Mouse (Mus musculus) megakaryocyte-erythroid progenitor cell, adult 5 weeks (primary cell): ENCODE results near the gene Edf1. TPM values are rescaled to one million over a fixed set of nuclear protein-coding genes. Genes with fewer than 3 reads are reported as not detected.

Experiments used
- polyA plus RNA-seq: library from polyadenylated mRNA; stranded (reverse); fragments of >175 nt; gene quantifications from 2 replicates; pipeline ENCODE4 v1.2.3, GENCODE M21; 2012

Gene Edf1
- polyA plus RNA-seq, result 607 and 733 TPM in 2 replicates

GRCm38 (mm10) chr2:25557221-25557963, at the start of gene Edf1:
Gene Edf1, plus strand, starts transcription at chr2:25557847.

DNA sequence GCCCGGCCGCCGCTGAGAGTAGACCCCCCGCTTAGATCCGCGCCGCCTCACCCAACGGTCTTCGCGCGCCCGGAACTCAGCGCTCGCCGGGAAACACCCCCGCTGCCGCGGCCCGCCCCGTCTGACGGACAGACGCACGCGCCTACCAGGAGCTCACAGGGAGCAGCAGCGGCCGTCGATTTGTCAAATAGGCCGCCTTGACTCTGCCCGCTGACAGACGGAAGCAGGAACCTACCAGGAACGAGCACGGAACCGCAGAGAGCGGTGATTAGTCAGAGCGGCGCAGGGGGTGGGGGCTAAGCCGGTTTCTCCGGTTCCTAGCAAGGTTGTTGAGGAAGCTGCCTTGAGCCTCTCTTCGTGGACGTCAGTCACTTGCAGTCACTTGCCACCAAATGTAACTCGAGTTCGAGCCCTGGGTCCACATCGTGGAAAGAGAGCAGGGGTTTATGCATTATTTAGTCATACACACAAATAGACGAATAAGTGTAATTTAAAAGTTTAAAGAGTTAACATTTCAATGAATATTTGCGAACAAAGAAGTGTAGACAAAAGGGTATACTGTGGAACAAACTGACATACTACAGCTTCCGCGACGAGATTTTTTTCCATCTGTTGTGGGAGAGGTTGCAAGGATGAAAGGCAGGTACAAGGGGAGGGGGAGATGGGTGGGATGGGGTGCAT, 10.7 kb upstream of the Edf1 start, which contains the start of gene Traf2:
Gene Traf2 (minus strand): TSS at position 130 of the 681 bp plus-strand sequence.

DNA sequence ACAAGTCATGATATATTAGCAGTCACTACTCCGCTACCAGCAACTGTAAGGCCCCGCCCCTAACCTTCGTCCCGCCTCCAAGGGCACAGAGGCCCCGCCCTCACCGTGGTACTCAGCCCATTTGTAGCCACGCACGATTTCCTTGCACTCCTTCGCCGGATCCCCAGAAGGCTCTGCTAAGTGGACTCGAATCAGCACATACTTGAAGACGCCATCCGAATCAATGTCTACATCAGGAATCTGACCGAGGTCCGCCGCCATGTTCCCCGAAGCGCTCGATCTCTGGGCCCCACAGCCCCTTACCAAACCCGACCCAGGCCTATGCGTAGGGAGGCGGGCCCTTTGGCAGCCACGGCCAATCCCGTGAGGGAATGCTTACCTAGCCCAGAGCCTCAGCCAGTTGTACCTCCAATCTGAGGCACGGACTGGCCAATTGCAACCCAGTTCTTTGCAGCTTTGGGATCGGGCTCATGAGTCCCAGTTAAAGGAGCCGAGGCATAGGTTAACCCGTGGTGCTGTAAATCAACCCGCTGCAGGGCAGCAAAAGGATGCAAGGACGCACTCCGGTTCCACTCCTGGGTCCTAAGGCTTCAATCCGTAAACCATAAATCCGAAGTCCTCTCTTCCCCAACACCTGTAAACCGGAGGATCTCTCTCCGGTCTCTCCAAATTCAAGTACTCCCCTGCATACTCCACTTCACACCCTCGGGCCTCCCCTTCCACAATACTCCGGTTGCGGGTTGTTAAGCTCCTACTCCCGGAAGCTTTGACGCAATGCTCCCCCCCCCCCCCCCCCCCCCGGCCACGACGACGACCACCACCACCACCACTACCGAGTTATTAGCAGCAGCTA, 17.2 kb downstream of the Edf1 start, which contains the start of the genes Mamdc4 and Phpt1:
Gene Mamdc4 (minus strand): TSS at position 267 of the 853 bp plus-strand sequence.
Gene Phpt1 (minus strand): TSS at position 646 of the 853 bp plus-strand sequence.

DNA sequence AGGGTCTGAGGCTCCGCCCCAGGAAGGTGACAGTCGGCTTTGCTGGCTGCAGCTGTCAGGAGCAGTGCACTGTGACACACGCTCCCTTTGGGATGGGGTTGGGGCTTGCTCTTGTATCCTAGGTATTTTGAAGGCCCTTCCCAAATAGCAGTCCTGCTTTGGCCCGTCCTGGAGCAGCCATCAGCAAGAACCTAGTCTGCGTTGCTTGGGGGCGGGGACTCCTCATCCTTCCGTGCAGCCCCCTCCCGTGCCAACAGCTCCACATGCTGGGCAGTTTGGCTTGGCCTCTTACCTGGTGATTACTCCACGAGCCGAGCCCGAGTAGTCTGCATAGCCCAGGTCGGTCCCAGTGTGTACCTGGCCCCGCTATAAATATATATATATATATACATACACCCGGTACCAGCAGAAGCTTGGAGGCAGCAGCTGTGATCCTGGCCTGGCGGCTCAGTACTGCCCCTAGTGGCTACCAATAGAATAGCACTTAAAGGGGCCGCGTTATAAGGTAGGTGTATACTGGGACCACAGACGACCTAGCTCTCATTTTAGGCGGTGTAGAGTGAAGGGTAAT, 23.7 kb downstream of the Edf1 start, which contains the start of gene Ajm1:
Gene Ajm1 (minus strand): TSS at position 464 of the 571 bp plus-strand sequence.

GRCm38 (mm10) chr2:25607761-25608622, 50.3 kb downstream of the Edf1 start, which contains the start of gene Rabl6:
Gene Rabl6, minus strand, starts transcription at chr2:25608521.

Other genes starting within 250 kb of the Edf1 start
- 0.01 and 0.02 TPM in 2 replicates for gene Grin1, start 238.7 kb upstream of the Edf1 start, polyA plus RNA-seq
- gene Man1b1, start 225.5 kb upstream of the Edf1 start, polyA plus RNA-seq, result 27.2 and 28.1 TPM in 2 replicates
- 6.3 and 7.2 TPM in 2 replicates for gene Dpp7, start 201.5 kb upstream of the Edf1 start, polyA plus RNA-seq
- 16.7 and 24.2 TPM in 2 replicates for gene Uap1l1, start 192.2 kb upstream of the Edf1 start, polyA plus RNA-seq
- 35.8 and 46.8 TPM in 2 replicates for gene Sapcd2, start 185.5 kb upstream of the Edf1 start, polyA plus RNA-seq
- 0.09 and 0.39 TPM in 2 replicates for gene Entpd2, start 162.0 kb upstream of the Edf1 start, polyA plus RNA-seq
- gene Npdc1, start 158.5 kb upstream of the Edf1 start, polyA plus RNA-seq, result 2.3 and 6.0 TPM in 2 replicates
- gene Fut7, start 134.6 kb upstream of the Edf1 start, polyA plus RNA-seq, result 19.2 and 28.1 TPM in 2 replicates
- 58.0 and 85.3 TPM in 2 replicates for gene Abca2, start 129.1 kb upstream of the Edf1 start, polyA plus RNA-seq
- 0.61 TPM in 1 of 2 replicates, not detected in the other for gene Clic3, start 101.0 kb upstream of the Edf1 start, polyA plus RNA-seq
- gene Paxx, start 96.8 kb upstream of the Edf1 start, polyA plus RNA-seq, result 81.2 and 90.9 TPM in 2 replicates
- gene Ptgds, start 87.8 kb upstream of the Edf1 start, polyA plus RNA-seq, result 0.83 and 1.2 TPM in 2 replicates
- gene Lcn12, start 63.9 kb upstream of the Edf1 start, polyA plus RNA-seq, result not detected in 2 replicates
- 39.7 and 48.0 TPM in 2 replicates for gene Fbxw5, start 57.1 kb upstream of the Edf1 start, polyA plus RNA-seq
- gene C8g, start 56.1 kb upstream of the Edf1 start, polyA plus RNA-seq, result 0.13 and 0.45 TPM in 2 replicates
- 11.8 and 12.9 TPM in 2 replicates for gene Traf2, start 10.9 kb upstream of the Edf1 start, polyA plus RNA-seq
- gene Mamdc4, start 17.0 kb downstream of the Edf1 start, polyA plus RNA-seq, result 2.5 and 2.7 TPM in 2 replicates
- 14.1 and 16.5 TPM in 2 replicates for gene Phpt1, start 17.4 kb downstream of the Edf1 start, polyA plus RNA-seq
- gene Ajm1, start 23.9 kb downstream of the Edf1 start, polyA plus RNA-seq, result 0.37 and 0.81 TPM in 2 replicates
- gene Rabl6, start 50.7 kb downstream of the Edf1 start, polyA plus RNA-seq, result 76.2 and 87.1 TPM in 2 replicates
- gene Ccdc183, start 59.8 kb downstream of the Edf1 start, polyA plus RNA-seq, result not detected in 2 replicates
- gene Tmem141, start 64.2 kb downstream of the Edf1 start, polyA plus RNA-seq, result 11.4 and 11.5 TPM in 2 replicates
- 0.49 and 1.0 TPM in 2 replicates for gene Fcna, start 70.2 kb downstream of the Edf1 start, polyA plus RNA-seq
- not detected in 2 replicates for gene Lcn8, start 95.3 kb downstream of the Edf1 start, polyA plus RNA-seq
- not detected in 2 replicates for gene Lcn5, start 100.1 kb downstream of the Edf1 start, polyA plus RNA-seq
- not detected in 2 replicates for gene Lcn6, start 118.9 kb downstream of the Edf1 start, polyA plus RNA-seq
- gene Lcn10, start 124.9 kb downstream of the Edf1 start, polyA plus RNA-seq, result not detected in 2 replicates
- not detected in 2 replicates for gene Obp2a, start 142.2 kb downstream of the Edf1 start, polyA plus RNA-seq
- gene Bmyc, start 148.9 kb downstream of the Edf1 start, polyA plus RNA-seq, result 115 and 133 TPM in 2 replicates
- not detected in 2 replicates for gene Obp2b, start 179.2 kb downstream of the Edf1 start, polyA plus RNA-seq
- gene Lcn3, start 207.7 kb downstream of the Edf1 start, polyA plus RNA-seq, result not detected in 2 replicates
- gene Lcn11, start 219.2 kb downstream of the Edf1 start, polyA plus RNA-seq, result not detected in 2 replicates
- gene Gm13539, start 224.4 kb downstream of the Edf1 start, polyA plus RNA-seq, result not detected in 2 replicates